Mouse (Mus musculus) heart, postnatal 10 days (tissue): ENCODE data around the gene Cdh13. TPM values are rescaled to one million over a fixed set of nuclear protein-coding genes. Genes with fewer than 3 reads are reported as not detected.

ENCODE experiments used
- DNase-seq, 2 experiments: peaks; one replicate each; pipeline ENCODE4 v3.0.0; 2021
- intact Hi-C: fragments of 180-260 bp; cut with DNase I; formaldehyde crosslinking; loops from one replicate; pipeline ENCODE4 v1.15.1; 2025
- total RNA-seq, 2 experiments: library from RNA; stranded (reverse); gene quantifications; 2 replicates each; pipeline ENCODE4 v1.2.3; 2021

The Cdh13 gene
- total RNA-seq, 2 experiments from 2014 or later: 217 to 231 TPM

GRCm38 (mm10) chr8:118850381-118850780 lies 566.8 kb downstream of the Cdh13 start:
- DNase-seq: peak; percentile 73 to 82
- intact Hi-C loops: loop anchor here (1.0 to 10.0 kb wide), 4 partner anchors 338 to 920 kb away; no protein-coding TSS in a partner anchor

DNA sequence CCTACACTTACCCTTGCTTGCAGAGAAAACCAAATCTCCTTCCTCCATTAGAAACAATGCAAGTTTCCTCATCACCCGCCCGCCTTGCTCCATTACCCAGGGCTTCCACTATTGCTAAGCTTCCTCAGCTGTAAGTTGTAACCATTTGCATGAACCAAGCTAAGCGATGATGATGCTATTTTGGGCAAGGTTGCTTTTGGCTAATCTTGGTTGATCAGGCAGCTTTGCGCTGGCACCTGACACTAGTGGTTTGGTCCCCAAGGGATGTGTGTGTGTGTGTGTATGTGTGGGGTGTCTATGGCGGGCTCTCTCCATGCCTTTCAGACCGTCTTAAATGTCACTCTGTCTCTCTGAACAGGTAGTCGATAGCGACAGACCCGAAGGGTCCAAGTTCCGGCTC lies 567.8 kb downstream of the Cdh13 start:
- no peak for DNase-seq
- intact Hi-C loops: loop anchor here (2.0 to 10.0 kb wide), 3 partner anchors 339 to 565 kb away; no protein-coding TSS in a partner anchor

GRCm38 (mm10) chr8:118852861-118853260 lies 569.3 kb downstream of the Cdh13 start:
- intact Hi-C loops: loop anchor here (5.0 to 10.0 kb wide), 2 partner anchors 341 to 408 kb away; no protein-coding TSS in a partner anchor
- peak; percentile 32 to 33 for DNase-seq

GRCm38 (mm10) chr8:118854656-118855055 lies 571.1 kb downstream of the Cdh13 start:
- intact Hi-C loops: loop anchor here (5.0 to 10.0 kb wide), 2 partner anchors 342 to 410 kb away; no protein-coding TSS in a partner anchor
- DNase-seq: no peak

GRCm38 (mm10) chr8:118866332-118866731 lies 582.8 kb downstream of the Cdh13 start:
- intact Hi-C loops: no loop called here

GRCm38 (mm10) chr8:118870711-118871110 lies 587.2 kb downstream of the Cdh13 start:
- DNase-seq: no peak
- intact Hi-C loops: no loop called here

More at GRCm38 (mm10) chr8:118866332-118866731, 582.8 kb downstream of the Cdh13 start:
- DNase-seq: no peak

- intact Hi-C loops: no loop called here
- DNase-seq: no peak
These were observed 596.6 kb downstream of the Cdh13 start for GRCm38 (mm10) chr8:118879939-118880825.

- DNase-seq: no peak
- intact Hi-C loops: no loop called here
These were observed 600.8 kb downstream of the Cdh13 start for GRCm38 (mm10) chr8:118884296-118884695.

DNA sequence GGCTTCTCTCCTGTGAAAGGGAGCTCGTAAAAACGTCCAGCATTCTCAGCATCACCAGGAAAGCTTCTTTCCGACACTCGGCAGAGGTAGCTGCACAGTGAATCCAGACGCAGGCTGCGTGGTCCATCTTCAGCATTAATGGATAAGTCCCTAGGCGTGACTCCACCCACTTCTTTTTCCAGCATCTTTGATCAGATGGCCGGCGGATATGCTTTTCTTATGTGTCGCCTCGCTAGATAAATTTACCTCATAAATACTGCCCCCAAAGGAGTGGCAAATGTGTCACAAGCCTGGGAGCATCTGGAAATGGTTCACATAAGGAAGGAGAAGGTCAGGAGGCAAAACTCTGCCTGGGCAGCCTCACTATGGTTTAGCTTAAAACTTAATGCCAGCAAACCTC lies 601.5 kb downstream of the Cdh13 start:
- intact Hi-C loops: no loop called here
- DNase-seq: no peak

DNA sequence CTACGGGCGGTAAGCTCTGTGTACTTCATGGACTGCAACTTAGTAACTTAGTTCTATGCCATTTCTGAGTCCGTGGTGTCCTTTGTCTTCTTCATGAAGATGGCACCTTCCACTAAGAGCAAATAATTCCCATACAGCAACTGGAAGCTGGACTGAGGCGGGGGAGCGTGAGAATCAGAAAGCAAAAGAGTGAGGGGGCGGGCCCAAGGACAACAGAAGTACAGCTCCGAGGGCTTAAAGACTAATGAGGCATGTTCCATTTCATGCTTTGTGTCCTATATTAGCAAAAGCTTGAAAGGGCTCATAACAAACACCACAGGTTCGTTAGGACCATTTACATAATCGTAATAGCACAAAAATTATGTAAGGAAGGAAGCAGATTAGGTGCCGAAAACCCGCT lies 618.9 kb downstream of the Cdh13 start:
- intact Hi-C loops: no loop called here
- no peak for DNase-seq

GRCm38 (mm10) chr8:118916513-118916912 lies 633.0 kb downstream of the Cdh13 start:
- peak in 1 of 2 experiments; percentile 2 for DNase-seq
- intact Hi-C loops: no loop called here

- intact Hi-C loops: no loop called here
- DNase-seq: no peak
These were observed 653.9 kb downstream of the Cdh13 start for GRCm38 (mm10) chr8:118937412-118937811.

- DNase-seq: no peak
- intact Hi-C loops: no loop called here
These were observed 654.5 kb downstream of the Cdh13 start for GRCm38 (mm10) chr8:118938025-118938424.

DNA sequence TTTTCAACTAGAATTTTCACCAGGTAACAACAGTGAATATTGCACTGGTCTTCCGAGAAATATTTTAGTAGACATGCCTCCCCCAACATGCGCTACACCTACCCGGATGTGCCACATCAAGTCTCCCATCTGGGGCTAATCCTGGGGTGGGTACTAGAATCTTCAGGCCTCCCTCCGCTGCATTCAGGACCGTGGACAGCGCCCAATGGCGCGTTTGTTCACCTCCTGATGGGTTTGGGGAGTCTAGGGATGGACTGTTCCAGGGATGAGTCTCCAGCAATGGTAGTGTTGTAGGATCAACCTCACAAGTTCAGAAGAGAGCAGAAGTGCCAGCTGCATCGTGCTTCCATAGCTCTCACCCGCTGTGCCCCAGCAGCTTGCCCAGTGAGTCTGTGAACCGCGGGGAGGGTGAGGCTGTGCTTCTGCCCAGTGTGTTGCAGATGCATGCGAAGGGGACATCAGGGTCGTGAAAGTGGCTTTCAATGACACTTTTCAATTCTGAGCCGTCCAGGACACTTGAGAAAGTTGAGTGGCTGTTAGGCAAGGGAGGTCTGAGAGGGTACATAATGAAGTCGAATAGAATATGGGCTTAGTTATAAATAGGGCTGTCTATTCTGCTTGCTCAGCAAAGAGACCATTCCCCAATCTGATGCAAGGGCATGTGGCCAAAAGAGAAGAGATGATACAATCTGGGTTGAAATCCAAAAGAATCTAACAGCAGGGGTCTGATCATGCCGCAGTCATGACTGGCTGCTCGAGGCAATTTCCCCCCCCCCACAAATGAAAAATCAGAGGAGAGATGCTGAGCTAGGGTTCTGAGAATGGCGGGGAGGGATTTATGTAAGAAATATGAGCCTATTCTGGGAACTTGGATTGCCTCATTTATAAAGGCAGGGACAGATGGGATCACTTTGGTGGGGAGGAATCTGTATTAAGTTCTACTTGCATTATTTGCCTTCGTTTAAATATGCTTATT lies 668.5 kb downstream of the Cdh13 start:
- DNase-seq: peak; percentile 4 to 34
- intact Hi-C loops: no loop called here

DNA sequence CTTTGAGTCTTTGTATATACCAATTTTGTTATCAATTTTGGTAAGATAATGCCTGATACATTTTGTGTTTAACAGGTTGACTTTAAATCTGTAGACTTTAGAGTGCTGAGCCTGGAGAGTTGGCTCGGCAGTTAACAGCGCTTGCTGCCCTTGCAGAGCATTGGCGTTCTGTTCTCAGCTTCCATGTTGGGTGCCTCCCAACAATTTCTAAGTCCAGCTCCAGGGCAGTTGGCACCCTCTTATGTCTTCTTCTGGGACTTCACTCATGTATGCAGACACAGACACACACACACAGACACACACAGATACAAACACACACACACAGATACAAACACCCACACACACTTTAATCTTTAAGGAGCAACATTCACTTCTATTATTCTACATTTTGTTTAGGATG lies 672.6 kb downstream of the Cdh13 start:
- DNase-seq: no peak
- intact Hi-C loops: no loop called here

- peak; percentile 22 to 42 for DNase-seq
- intact Hi-C loops: no loop called here
These were observed 678.5 kb downstream of the Cdh13 start for GRCm38 (mm10) chr8:118961877-118962545.

DNA sequence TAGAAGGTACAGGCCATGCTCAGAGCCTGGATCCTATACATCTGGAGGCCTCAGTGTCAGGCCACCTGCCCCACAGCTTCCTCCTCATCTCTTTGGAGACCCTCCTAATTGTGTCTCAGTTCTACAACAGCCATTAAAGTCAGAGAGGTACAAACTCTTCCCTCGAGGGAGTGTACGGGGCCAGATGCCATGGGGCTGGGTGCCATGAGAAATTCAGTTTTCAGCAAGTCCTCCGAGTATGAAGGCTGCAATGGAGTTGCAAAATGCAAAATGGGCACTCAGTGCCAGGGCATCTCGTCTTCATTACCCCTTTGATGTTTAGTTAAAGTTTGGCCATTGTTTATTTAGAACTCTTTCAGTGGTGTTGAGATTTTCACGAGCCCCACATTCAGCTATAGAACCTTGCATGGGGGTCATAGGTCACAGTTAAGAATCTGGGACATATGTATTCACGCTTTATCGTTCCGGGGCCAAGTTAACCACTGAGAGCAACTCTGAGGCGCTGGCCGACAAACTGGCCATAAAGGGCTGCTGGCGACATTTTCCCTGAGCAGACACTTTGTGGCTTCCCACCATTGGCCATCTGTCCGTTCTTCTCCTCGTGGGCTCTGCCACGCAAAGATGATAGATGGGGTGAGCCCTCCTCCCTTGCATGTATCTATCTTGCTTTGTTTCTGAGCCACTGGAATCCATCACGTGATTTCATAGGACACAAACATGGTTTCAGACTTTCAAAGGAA lies 681.7 kb downstream of the Cdh13 start:
- DNase-seq: no peak
- intact Hi-C loops: no loop called here

- no peak for DNase-seq
- intact Hi-C loops: no loop called here
These were observed 685.4 kb downstream of the Cdh13 start for GRCm38 (mm10) chr8:118968896-118969295.

DNA sequence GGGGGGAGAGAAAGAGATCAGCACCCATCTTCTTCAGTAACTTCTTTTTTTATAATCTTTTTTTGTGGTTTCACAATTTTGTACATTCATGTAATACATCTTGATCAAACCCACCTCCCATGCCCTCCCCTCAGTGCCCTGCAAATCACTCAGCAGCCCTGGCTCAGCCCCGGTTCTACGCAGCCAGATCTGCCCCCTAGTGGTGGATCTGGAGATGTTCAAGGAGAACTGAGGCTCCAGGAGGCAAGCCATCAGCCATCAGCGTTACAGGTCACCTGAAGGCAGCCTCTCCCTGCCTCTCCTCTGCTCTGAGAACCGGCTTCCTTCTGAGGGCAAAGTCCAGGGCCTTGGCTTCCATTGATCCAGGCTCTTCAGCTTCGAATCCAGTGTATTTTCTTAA lies 696.3 kb downstream of the Cdh13 start:
- peak; percentile 16 to 20 for DNase-seq
- intact Hi-C loops: no loop called here

GRCm38 (mm10) chr8:118983724-118984123 lies 700.2 kb downstream of the Cdh13 start:
- intact Hi-C loops: no loop called here
- DNase-seq: no peak
